Mouse (Mus musculus): ENCODE measurements around the gene Fam107b.

DNA sequence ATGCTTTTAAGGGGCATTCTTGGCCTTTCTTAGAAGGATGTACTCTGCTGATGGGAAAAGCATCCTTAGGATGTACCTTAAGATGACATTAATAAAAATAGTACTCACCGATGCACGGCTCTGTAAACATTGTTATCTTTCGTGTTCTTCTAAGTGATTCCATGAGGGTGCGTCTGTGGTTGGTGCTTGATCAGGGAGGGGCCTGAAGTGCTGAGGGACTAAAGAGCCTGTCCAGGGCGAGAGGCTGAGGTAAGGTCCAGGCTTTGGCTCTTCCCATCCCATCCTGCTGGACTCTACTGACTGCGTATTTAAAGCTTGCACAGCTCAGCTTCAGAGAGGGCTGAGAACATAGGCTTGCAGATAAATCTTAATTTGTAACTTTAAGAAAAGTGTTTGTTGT is 151.7 kb downstream of the Fam107b start:
- TF ChIP-seq CTCF (IDR thresholded peaks at IDR 0.05; ENCODE audit: insufficient read depth, low read depth, low read length) = no peak
- TF ChIP-seq POLR2A (IDR thresholded peaks at IDR 0.05; ENCODE audit: insufficient read depth, low read depth, low read length) = no peak
